Mouse (Mus musculus) cortical plate, adult 2 months (tissue): ENCODE measurements around the gene Usp7.

Experiments used
- CTCF ChIP-seq: fragments of 200-500 bp; IDR thresholded peaks from 2 replicates; pipeline ENCODE4 v1.5.1; 2011; ENCODE audit warnings: mild to moderate bottlenecking, control low read depth, low read length; ENCODE audit not compliant: insufficient read depth; ENCODE audit errors: extremely low read depth
- POLR2A ChIP-seq: fragments of 200-500 bp; IDR thresholded peaks from 2 replicates; pipeline ENCODE4 v1.6.1; 2011; ENCODE audit warnings: mild to moderate bottlenecking, low read length, control low read depth; ENCODE audit not compliant: insufficient read depth; ENCODE audit errors: extremely low read depth

GRCm38 (mm10) chr16:8764124-8764907 is 27.8 kb downstream of the Usp7 start:
- TF ChIP-seq CTCF (no peak), POLR2A (no peak)
